Mouse (Mus musculus) bone marrow macrophage, adult 2 months (primary cell): ENCODE data around the gene Erc2.

ENCODE experiments used
- CTCF ChIP-seq: IDR thresholded peaks from 2 replicates; pipeline ENCODE4 v1.5.1; 2012; ENCODE audit warnings: low read depth, mild to moderate bottlenecking, low read length, moderate library complexity
- POLR2A ChIP-seq: IDR thresholded peaks from 2 replicates; pipeline ENCODE4 v1.6.1; 2012; ENCODE audit warnings: mild to moderate bottlenecking, low read depth, low read length, borderline replicate concordance

- TF ChIP-seq CTCF = no peak
- no peak for TF ChIP-seq POLR2A
These were observed 888.9 kb downstream of the Erc2 start for GRCm38 (mm10) chr14:28511029-28511651.
